Mouse (Mus musculus) urinary bladder, postnatal 4 days (tissue): ENCODE results near the gene Il4ra.

Experiments
- DNase-seq, 2 experiments: peaks; one replicate each; pipeline ENCODE4 v3.0.0; 2021 to 2022; ENCODE audit warnings: low spot score in 2 of 2

Gene Il4ra

GRCm38 (mm10) chr7:125549916-125550315 lies 2.0 kb upstream of the Il4ra start:
- DNase-seq = no peak

GRCm38 (mm10) chr7:125550881-125551381 lies 989 bp upstream of the Il4ra start:
- no peak for DNase-seq

- DNase-seq = no peak
These were observed 1.1 kb downstream of the Il4ra start for GRCm38 (mm10) chr7:125552851-125553555.

- DNase-seq = no peak
These were observed 1.9 kb downstream of the Il4ra start for GRCm38 (mm10) chr7:125553653-125554428.

GRCm38 (mm10) chr7:125554456-125555114 lies 2.7 kb downstream of the Il4ra start:
- no peak for DNase-seq

GRCm38 (mm10) chr7:125555351-125555872 lies 3.5 kb downstream of the Il4ra start:
- no peak for DNase-seq

- DNase-seq = no peak
These were observed 4.2 kb downstream of the Il4ra start for GRCm38 (mm10) chr7:125556096-125556495.

GRCm38 (mm10) chr7:125556865-125557264 lies 4.9 kb downstream of the Il4ra start:
- no peak for DNase-seq

- DNase-seq = no peak
These were observed 6.6 kb downstream of the Il4ra start for GRCm38 (mm10) chr7:125558401-125558945.

- no peak for DNase-seq
These were observed 7.1 kb downstream of the Il4ra start for GRCm38 (mm10) chr7:125558997-125559396.

GRCm38 (mm10) chr7:125559537-125559936 lies 7.6 kb downstream of the Il4ra start:
- DNase-seq = no peak

- DNase-seq = no peak
These were observed 8.3 kb downstream of the Il4ra start for GRCm38 (mm10) chr7:125560146-125560785.

- peak; percentile 78 to 80 for DNase-seq
These were observed 9.3 kb downstream of the Il4ra start for GRCm38 (mm10) chr7:125561085-125561690.

- no peak for DNase-seq
These were observed 10.5 kb downstream of the Il4ra start for GRCm38 (mm10) chr7:125562413-125562812.

- DNase-seq = no peak
These were observed 11.2 kb downstream of the Il4ra start for GRCm38 (mm10) chr7:125563093-125563492.

GRCm38 (mm10) chr7:125564316-125565024 lies 12.6 kb downstream of the Il4ra start:
- no peak for DNase-seq

GRCm38 (mm10) chr7:125565516-125566285 lies 13.8 kb downstream of the Il4ra start:
- no peak for DNase-seq

- DNase-seq = no peak
These were observed 14.5 kb downstream of the Il4ra start for GRCm38 (mm10) chr7:125566420-125566819.

GRCm38 (mm10) chr7:125568888-125569287 lies 17.0 kb downstream of the Il4ra start:
- no peak for DNase-seq
